Mouse (Mus musculus) cortical plate, adult 2 months (tissue): ENCODE measurements around the gene Aldh5a1.

Source experiments
- CTCF ChIP-seq: fragments of 200-500 bp; IDR thresholded peaks from 2 replicates; pipeline ENCODE4 v1.5.1; 2011; ENCODE audit warnings: mild to moderate bottlenecking, control low read depth, low read length; ENCODE audit not compliant: insufficient read depth; ENCODE audit errors: extremely low read depth
- POLR2A ChIP-seq: fragments of 200-500 bp; IDR thresholded peaks from 2 replicates; pipeline ENCODE4 v1.6.1; 2011; ENCODE audit warnings: mild to moderate bottlenecking, low read length, control low read depth; ENCODE audit not compliant: insufficient read depth; ENCODE audit errors: extremely low read depth

- TF ChIP-seq CTCF (no peak), POLR2A (no peak)
Measured at GRCm38 (mm10) chr13:24879359-24880040, 58.0 kb downstream of the Aldh5a1 start.
